Mouse (Mus musculus): ENCODE results near the gene C87436.

- no peak for TF ChIP-seq CTCF (IDR thresholded peaks at IDR 0.05; ENCODE audit: insufficient read depth, low read depth, low read length)
- no peak for TF ChIP-seq POLR2A (IDR thresholded peaks at IDR 0.05; ENCODE audit: insufficient read depth, low read depth, low read length)
These were observed 51.8 kb downstream of the C87436 start for GRCm38 (mm10) chr6:86489945-86490344.
